Mouse (Mus musculus): ENCODE data around the gene Vav1. TPM values are rescaled to one million over a fixed set of nuclear protein-coding genes. Genes with fewer than 3 reads are reported as not detected.

Gene Vav1
- polyA plus RNA-seq (2014; fragmentation: Nextera tagmentation; extraction: Ambion mirVana) = 1.4 and 2.2 TPM in 2 replicates

GRCm38 (mm10) chr17:57278943-57279590, at the start of gene Vav1:
Gene Vav1, plus strand, starts transcription at chr17:57279100.
- no peak within 1 kb of the TSS for H3K4me2 ChIP-seq (ENCODE audit: low read length)
- ATAC-seq (ENCODE audit: insufficient number of reproducible peaks, insufficient read depth, low FRiP score, low read depth) = no peak
- H3K9ac ChIP-seq (ENCODE audit: low read length) = no peak within 1 kb of the TSS
- peaks cover 10% of the 10 kb centered on the region; the same call in 1 of the 2 replicates for H3K27me3 ChIP-seq (ENCODE audit: control insufficient read depth, insufficient read depth, low read length)
- H3K4me1 ChIP-seq (ENCODE audit: control insufficient read depth in 2 of 2, insufficient read depth in 2 of 2, low read length in 2 of 2) = peaks cover 13 to 16% of the 10 kb centered on the region in 2 experiments
- no peak within 1 kb of the TSS for H3K27ac ChIP-seq (replicated peaks in 1 of 2; ENCODE audit: control insufficient read depth in 1 of 2, insufficient read depth in 1 of 2, low read depth in 2 of 2, low read length in 2 of 2)
- no peaks in the 10 kb centered on the region for H3K9me3 ChIP-seq (ENCODE audit: control insufficient read depth, low read length)
- H3K36me3 ChIP-seq (ENCODE audit: control insufficient read depth, insufficient read depth, low read length) = no peaks in the 10 kb centered on the region
- H3K4me3 ChIP-seq (ENCODE audit: control insufficient read depth in 1 of 2, insufficient read depth in 1 of 2, low read depth in 1 of 2, low read length in 2 of 2) = no peak within 1 kb of the TSS
- WGBS = 47% methylated on average over 26 of the region's 26 CpGs

- H3K27me3 ChIP-seq (ENCODE audit: control insufficient read depth, insufficient read depth, low read length) = peaks cover 8% of the 10 kb centered on the region; the same call in 1 of the 2 replicates
- no peak overlapping the region for H3K4me3 ChIP-seq (ENCODE audit: control insufficient read depth in 1 of 2, insufficient read depth in 1 of 2, low read depth in 1 of 2, low read length in 2 of 2)
- 71% methylated on average over 15 of the region's 15 CpGs for WGBS
- H3K4me1 ChIP-seq (ENCODE audit: control insufficient read depth in 2 of 2, insufficient read depth in 2 of 2, low read length in 2 of 2) = no peaks in the 10 kb centered on the region; a peak in 1 of 4 replicates
- peaks cover 9% of the 10 kb centered on the region for H3K36me3 ChIP-seq (ENCODE audit: control insufficient read depth, insufficient read depth, low read length)
- ATAC-seq (ENCODE audit: insufficient number of reproducible peaks, insufficient read depth, low FRiP score, low read depth) = no peak
- H3K9me3 ChIP-seq (ENCODE audit: control insufficient read depth, low read length) = no peaks in the 10 kb centered on the region
- H3K27ac ChIP-seq (replicated peaks in 1 of 2; ENCODE audit: control insufficient read depth in 1 of 2, insufficient read depth in 1 of 2, low read depth in 2 of 2, low read length in 2 of 2) = no peak overlapping the region
- H3K9ac ChIP-seq (ENCODE audit: low read length) = no peak overlapping the region
- no peak overlapping the region for H3K4me2 ChIP-seq (ENCODE audit: low read length)
Measured at GRCm38 (mm10) chr17:57229851-57230727, 48.8 kb upstream of the Vav1 start.

- H3K27me3 ChIP-seq (ENCODE audit: control insufficient read depth, insufficient read depth, low read length) = peaks cover 1% of the 10 kb centered on the region; the same call in 1 of the 2 replicates
- WGBS = 60% methylated on average over 6 of the region's 6 CpGs
- no peak overlapping the region for H3K4me2 ChIP-seq (ENCODE audit: low read length)
Measured at GRCm38 (mm10) chr17:57230728-57231125, 48.2 kb upstream of the Vav1 start.

GRCm38 (mm10) chr17:57231321-57231771, 47.6 kb upstream of the Vav1 start:
- Histone ChIP-seq H3K9me3 (ENCODE audit: control insufficient read depth, low read length) (no peaks in the 10 kb centered on the region), H3K4me1 (ENCODE audit: control insufficient read depth in 2 of 2, insufficient read depth in 2 of 2, low read length in 2 of 2) (no peaks in the 10 kb centered on the region; a peak in 1 of 4 replicates), H3K4me2 (ENCODE audit: low read length) (no peak overlapping the region), H3K36me3 (ENCODE audit: control insufficient read depth, insufficient read depth, low read length) (peaks cover 21% of the 10 kb centered on the region), H3K9ac (ENCODE audit: low read length) (no peak overlapping the region), H3K4me3 (ENCODE audit: control insufficient read depth in 1 of 2, insufficient read depth in 1 of 2, low read depth in 1 of 2, low read length in 2 of 2) (no peak overlapping the region), H3K27ac (replicated peaks in 1 of 2; ENCODE audit: control insufficient read depth in 1 of 2, insufficient read depth in 1 of 2, low read depth in 2 of 2, low read length in 2 of 2) (no peak overlapping the region), H3K27me3 (ENCODE audit: control insufficient read depth, insufficient read depth, low read length) (no peaks in the 10 kb centered on the region)
- ATAC-seq (ENCODE audit: insufficient number of reproducible peaks, insufficient read depth, low FRiP score, low read depth) = no peak

More at GRCm38 (mm10) chr17:57230728-57231125, 48.2 kb upstream of the Vav1 start:
- Histone ChIP-seq H3K9me3 (ENCODE audit: control insufficient read depth, low read length) (no peaks in the 10 kb centered on the region), H3K4me3 (ENCODE audit: control insufficient read depth in 1 of 2, insufficient read depth in 1 of 2, low read depth in 1 of 2, low read length in 2 of 2) (no peak overlapping the region), H3K36me3 (ENCODE audit: control insufficient read depth, insufficient read depth, low read length) (peaks cover 15% of the 10 kb centered on the region), H3K9ac (ENCODE audit: low read length) (no peak overlapping the region), H3K4me1 (ENCODE audit: control insufficient read depth in 2 of 2, insufficient read depth in 2 of 2, low read length in 2 of 2) (no peaks in the 10 kb centered on the region; a peak in 1 of 4 replicates), H3K27ac (replicated peaks in 1 of 2; ENCODE audit: control insufficient read depth in 1 of 2, insufficient read depth in 1 of 2, low read depth in 2 of 2, low read length in 2 of 2) (no peak overlapping the region)
- no peak for ATAC-seq (ENCODE audit: insufficient number of reproducible peaks, insufficient read depth, low FRiP score, low read depth)

- no peak for ATAC-seq (ENCODE audit: insufficient number of reproducible peaks, insufficient read depth, low FRiP score, low read depth)
- H3K9me3 ChIP-seq (ENCODE audit: control insufficient read depth, low read length) = no peaks in the 10 kb centered on the region
- no peak overlapping the region for H3K4me3 ChIP-seq (ENCODE audit: control insufficient read depth in 1 of 2, insufficient read depth in 1 of 2, low read depth in 1 of 2, low read length in 2 of 2)
- H3K4me2 ChIP-seq (ENCODE audit: low read length) = no peak overlapping the region
- H3K36me3 ChIP-seq (ENCODE audit: control insufficient read depth, insufficient read depth, low read length) = peaks cover 29% of the 10 kb centered on the region
- WGBS = 78% methylated on average over 1 of the region's 1 CpGs
- no peaks in the 10 kb centered on the region for H3K27me3 ChIP-seq (ENCODE audit: control insufficient read depth, insufficient read depth, low read length)
- no peaks in the 10 kb centered on the region for H3K4me1 ChIP-seq (ENCODE audit: control insufficient read depth in 2 of 2, insufficient read depth in 2 of 2, low read length in 2 of 2)
- no peak overlapping the region for H3K27ac ChIP-seq (replicated peaks in 1 of 2; ENCODE audit: control insufficient read depth in 1 of 2, insufficient read depth in 1 of 2, low read depth in 2 of 2, low read length in 2 of 2)
- H3K9ac ChIP-seq (ENCODE audit: low read length) = no peak overlapping the region
Measured at GRCm38 (mm10) chr17:57232200-57232599, 46.7 kb upstream of the Vav1 start.

- no peaks in the 10 kb centered on the region for H3K9me3 ChIP-seq (ENCODE audit: control insufficient read depth, low read length)
- no peak overlapping the region for H3K27ac ChIP-seq (replicated peaks in 1 of 2; ENCODE audit: control insufficient read depth in 1 of 2, insufficient read depth in 1 of 2, low read depth in 2 of 2, low read length in 2 of 2)
- no peak for ATAC-seq (ENCODE audit: insufficient number of reproducible peaks, insufficient read depth, low FRiP score, low read depth)
- no peak overlapping the region for H3K9ac ChIP-seq (ENCODE audit: low read length)
- no peak overlapping the region for H3K4me2 ChIP-seq (ENCODE audit: low read length)
- peaks cover 38% of the 10 kb centered on the region for H3K36me3 ChIP-seq (ENCODE audit: control insufficient read depth, insufficient read depth, low read length)
- no peaks in the 10 kb centered on the region for H3K27me3 ChIP-seq (ENCODE audit: control insufficient read depth, insufficient read depth, low read length)
- H3K4me1 ChIP-seq (ENCODE audit: control insufficient read depth in 2 of 2, insufficient read depth in 2 of 2, low read length in 2 of 2) = no peaks in the 10 kb centered on the region
- 43% methylated on average over 7 of the region's 7 CpGs for WGBS
- H3K4me3 ChIP-seq (ENCODE audit: control insufficient read depth in 1 of 2, insufficient read depth in 1 of 2, low read depth in 1 of 2, low read length in 2 of 2) = no peak overlapping the region
Measured at GRCm38 (mm10) chr17:57233038-57233437, 45.9 kb upstream of the Vav1 start.

- no peak overlapping the region for H3K4me3 ChIP-seq (ENCODE audit: control insufficient read depth in 1 of 2, insufficient read depth in 1 of 2, low read depth in 1 of 2, low read length in 2 of 2)
- peaks cover 40% of the 10 kb centered on the region for H3K36me3 ChIP-seq (ENCODE audit: control insufficient read depth, insufficient read depth, low read length)
- no peak overlapping the region for H3K27ac ChIP-seq (replicated peaks in 1 of 2; ENCODE audit: control insufficient read depth in 1 of 2, insufficient read depth in 1 of 2, low read depth in 2 of 2, low read length in 2 of 2)
- H3K9ac ChIP-seq (ENCODE audit: low read length) = no peak overlapping the region
- no peak overlapping the region for H3K4me2 ChIP-seq (ENCODE audit: low read length)
- H3K4me1 ChIP-seq (ENCODE audit: control insufficient read depth in 2 of 2, insufficient read depth in 2 of 2, low read length in 2 of 2) = no peaks in the 10 kb centered on the region
- H3K27me3 ChIP-seq (ENCODE audit: control insufficient read depth, insufficient read depth, low read length) = no peaks in the 10 kb centered on the region
- H3K9me3 ChIP-seq (ENCODE audit: control insufficient read depth, low read length) = no peaks in the 10 kb centered on the region
- WGBS = 82% methylated on average over 12 of the region's 12 CpGs
- no peak for ATAC-seq (ENCODE audit: insufficient number of reproducible peaks, insufficient read depth, low FRiP score, low read depth)
Measured at GRCm38 (mm10) chr17:57234254-57234928, 44.5 kb upstream of the Vav1 start.

Measured in heart, embryonic 14.5 days (tissue).